Mouse (Mus musculus) thymus, postnatal 4 days (tissue): ENCODE data around the gene Gm20831.
"Not testable (repeated sequence)": the region's sequence is repeated elsewhere in the genome, so short reads cannot be mapped to it uniquely, and the experiment has no call there.

ENCODE experiments used
- DNase-seq: peaks from one replicate; pipeline ENCODE4 v3.0.0; 2021

The Gm20831 gene

DNA sequence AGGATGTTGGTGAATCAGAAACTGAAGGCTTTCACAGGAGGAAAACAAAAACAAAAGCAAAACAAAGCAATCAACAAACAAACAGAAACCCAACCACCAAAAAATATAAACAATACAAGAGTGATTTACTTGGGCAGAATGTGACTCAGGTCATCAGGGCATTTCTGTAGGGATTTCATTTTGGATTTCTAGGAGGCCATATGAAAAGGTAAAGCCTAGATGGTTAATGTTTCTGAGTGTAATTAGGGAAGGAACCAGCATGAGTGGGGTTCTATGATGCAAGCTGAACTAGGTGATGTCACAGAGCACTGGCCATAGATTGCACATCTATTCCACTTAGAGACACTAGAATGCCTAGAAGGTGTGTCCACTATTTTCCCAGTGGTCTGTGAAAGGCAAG lies at the start of gene Gm20831, which contains the start of gene Gm20772:
TSS of gene Gm20831 (plus strand) at position 301 of the 400 bp plus-strand sequence.
TSS of gene Gm20772 (plus strand) at position 301 of the 400 bp plus-strand sequence.
- not testable (repeated sequence) for DNase-seq

DNA sequence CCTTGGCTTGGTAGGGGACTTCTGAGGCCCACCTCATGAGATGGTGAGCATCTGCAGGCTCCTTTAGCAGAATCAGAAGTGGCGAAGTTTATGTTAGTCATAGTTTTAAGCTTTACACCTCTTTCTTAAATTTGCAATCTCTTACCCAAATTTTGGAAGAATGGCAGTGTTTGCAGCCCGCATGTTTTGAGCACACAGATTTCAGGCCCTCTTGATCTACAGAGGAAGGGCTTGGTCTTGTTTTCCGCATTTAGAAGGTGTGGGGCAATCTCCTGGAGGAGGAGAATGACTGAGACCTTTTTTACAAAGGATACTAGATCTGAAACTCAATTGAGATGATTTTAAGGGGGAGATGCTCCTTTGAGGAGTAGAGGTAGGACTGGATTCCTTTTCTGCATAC lies 28.4 kb upstream of the Gm20831 start, which contains the start of gene Gm21904:
TSS of gene Gm21904 (minus strand) at position 101 of the 400 bp plus-strand sequence.
- DNase-seq: not testable (repeated sequence)

DNA sequence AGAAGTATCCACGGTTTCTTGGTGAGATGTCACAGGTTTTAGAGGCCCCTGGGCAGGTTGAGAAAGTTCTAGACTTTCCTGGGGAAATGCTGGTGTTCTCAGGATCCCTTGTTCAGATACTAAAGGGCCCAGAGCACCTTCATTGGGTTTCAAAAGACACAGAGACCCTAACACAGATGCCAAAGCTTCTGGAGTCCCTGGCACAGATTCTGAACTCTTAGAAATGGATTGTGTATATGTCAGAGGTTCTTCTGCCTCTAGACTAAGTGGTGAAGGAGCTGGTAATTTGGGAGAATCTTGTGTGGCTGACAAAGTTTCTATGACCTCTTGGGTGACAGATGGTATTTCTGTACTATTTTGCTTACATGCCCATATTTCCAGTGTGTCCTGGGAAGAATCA lies 62.7 kb downstream of the Gm20831 start, which contains the start of gene Srsy:
TSS of gene Srsy (minus strand) at position 101 of the 400 bp plus-strand sequence.
- not testable (repeated sequence) for DNase-seq
